Mouse (Mus musculus): ENCODE data around the gene Tfip11. TPM values are rescaled to one million over a fixed set of nuclear protein-coding genes. Genes with fewer than 3 reads are reported as not detected.

Tfip11 gene
- total and polyA plus RNA-seq, 3 experiments, result 34.6 to 44.7 TPM; not detected in 1

GRCm38 (mm10) chr5:112382641-112383330 lies 56.6 kb downstream of the Tfip11 start:
- DNase-seq (ENCODE audit: low read depth, low spot score), result no peak
- H3K4me3 ChIP-seq (ENCODE audit: control insufficient read depth in 1 of 2, insufficient read depth in 1 of 2, low read depth in 2 of 2, low read length in 2 of 2), result no peak overlapping the region
- no peaks in the 10 kb centered on the region for H3K36me3 ChIP-seq (ENCODE audit: control insufficient read depth in 1 of 2, insufficient read depth in 2 of 2, low read length in 2 of 2)
- H3K27ac ChIP-seq (ENCODE audit: control insufficient read depth, low read depth, low read length), result no peak overlapping the region
- no peaks in the 10 kb centered on the region for H3K27me3 ChIP-seq (ENCODE audit: control insufficient read depth in 1 of 2, insufficient read depth in 2 of 2, low read length in 2 of 2)
- no peak for TF ChIP-seq MXI1 (IDR thresholded peaks at IDR 0.05; ENCODE audit: low read depth, low read length)
- no peak for TF ChIP-seq JUND (IDR thresholded peaks at IDR 0.05; ENCODE audit: low read depth, low read length)
- TF ChIP-seq CHD2 (IDR thresholded peaks at IDR 0.05; ENCODE audit: low read length), result no peak
- no peak for TF ChIP-seq ZMIZ1 (IDR thresholded peaks at IDR 0.05; ENCODE audit: low read depth, low read length)
- no peak for TF ChIP-seq RCOR1 (IDR thresholded peaks at IDR 0.05; ENCODE audit: low read depth, low read length)
- no peak for TF ChIP-seq POLR2A (IDR thresholded peaks at IDR 0.05; ENCODE audit: control insufficient read depth in 1 of 2, insufficient read depth in 1 of 2, low read depth in 1 of 2, low read length in 2 of 2, poor library complexity in 1 of 2)
- TF ChIP-seq ZKSCAN1 (IDR thresholded peaks at IDR 0.05; ENCODE audit: low read depth, low read length), result no peak
- no peak for TF ChIP-seq SMC3 (IDR thresholded peaks at IDR 0.05; ENCODE audit: low read depth, low read length)
- no peak for TF ChIP-seq CHD1 (IDR thresholded peaks at IDR 0.05; ENCODE audit: low read depth, low read length)
- TF ChIP-seq UBTF (IDR thresholded peaks at IDR 0.05; ENCODE audit: borderline replicate concordance, insufficient read depth, low read depth, low read length), result no peak
- TF ChIP-seq E2F4 (IDR thresholded peaks at IDR 0.05; ENCODE audit: borderline replicate concordance, low read depth, low read length), result no peak
- H3K79me2 ChIP-seq (ENCODE audit: control insufficient read depth, insufficient read depth, low read length, poor library complexity), result no peaks in the 10 kb centered on the region
- no peak overlapping the region for H3K9ac ChIP-seq (ENCODE audit: control insufficient read depth, low read depth, low read length, poor library complexity, severe bottlenecking)
- H3K9me3 ChIP-seq (replicated peaks; ENCODE audit: insufficient read depth, low read length), result no peaks in the 10 kb centered on the region
- no peaks in the 10 kb centered on the region for H3K4me1 ChIP-seq (ENCODE audit: control insufficient read depth in 1 of 2, insufficient read depth in 2 of 2, low read length in 2 of 2)

GRCm38 (mm10) chr5:112384805-112385472 lies 58.8 kb downstream of the Tfip11 start:
- no peaks in the 10 kb centered on the region for H3K9me3 ChIP-seq (replicated peaks; ENCODE audit: insufficient read depth, low read length)
- H3K4me3 ChIP-seq (ENCODE audit: control insufficient read depth in 1 of 2, insufficient read depth in 1 of 2, low read depth in 2 of 2, low read length in 2 of 2), result no peak overlapping the region
- H3K9ac ChIP-seq (ENCODE audit: control insufficient read depth, low read depth, low read length, poor library complexity, severe bottlenecking), result no peak overlapping the region
- H3K27me3 ChIP-seq (ENCODE audit: control insufficient read depth in 1 of 2, insufficient read depth in 2 of 2, low read length in 2 of 2), result no peaks in the 10 kb centered on the region
- no peak for TF ChIP-seq MAZ (IDR thresholded peaks at IDR 0.05; ENCODE audit: low read depth, low read length)
- TF ChIP-seq USF2 (IDR thresholded peaks at IDR 0.05; ENCODE audit: borderline replicate concordance in 1 of 2, insufficient read depth in 1 of 2, low read depth in 1 of 2, low read length in 2 of 2), result no peak
- no peak for TF ChIP-seq CTCF (IDR thresholded peaks at IDR 0.05 in 2 of 3, conservative IDR thresholded peaks at IDR 0.05 in 1 of 3; ENCODE audit: control insufficient read depth in 1 of 3, insufficient read depth in 1 of 3, low read depth in 2 of 3, low read length in 3 of 3, poor library complexity in 1 of 3, severe bottlenecking in 1 of 3)
- TF ChIP-seq JUND (IDR thresholded peaks at IDR 0.05; ENCODE audit: low read depth, low read length), result no peak
- no peak for TF ChIP-seq RAD21 (IDR thresholded peaks at IDR 0.05; ENCODE audit: low read depth, low read length)
- TF ChIP-seq RCOR1 (IDR thresholded peaks at IDR 0.05; ENCODE audit: low read depth, low read length), result no peak
- no peak for TF ChIP-seq POLR2AphosphoS5 (IDR thresholded peaks at IDR 0.05; ENCODE audit: borderline replicate concordance, low read depth, low read length)
- TF ChIP-seq ZC3H11A (IDR thresholded peaks at IDR 0.05; ENCODE audit: low read depth, low read length), result no peak
- TF ChIP-seq USF1 (IDR thresholded peaks at IDR 0.05; ENCODE audit: low read depth, low read length), result no peak
- no peak for TF ChIP-seq SIN3A (IDR thresholded peaks at IDR 0.05; ENCODE audit: low read length)
- TF ChIP-seq TAL1 (IDR thresholded peaks at IDR 0.05; ENCODE audit: low read length), result no peak
- no peak for TF ChIP-seq ELF1 (IDR thresholded peaks at IDR 0.05; ENCODE audit: low read depth, low read length)
- no peak overlapping the region for H3K27ac ChIP-seq (ENCODE audit: control insufficient read depth, low read depth, low read length)
- no peaks in the 10 kb centered on the region for H3K79me2 ChIP-seq (ENCODE audit: control insufficient read depth, insufficient read depth, low read length, poor library complexity)
- no peaks in the 10 kb centered on the region for H3K36me3 ChIP-seq (ENCODE audit: control insufficient read depth in 1 of 2, insufficient read depth in 2 of 2, low read length in 2 of 2)
- DNase-seq (ENCODE audit: low read depth, low spot score), result no peak
- no peaks in the 10 kb centered on the region for H3K4me1 ChIP-seq (ENCODE audit: control insufficient read depth in 1 of 2, insufficient read depth in 2 of 2, low read length in 2 of 2)
